Mouse (Mus musculus) bone marrow, adult 2 months (tissue): ENCODE measurements around the gene Map3k5. TPM values are rescaled to one million over a fixed set of nuclear protein-coding genes. Genes with fewer than 3 reads are reported as not detected.

Experiments
- H3K27ac ChIP-seq: fragments of 200-500 bp; 2 replicates; pipeline ENCODE4 v1.5.1; 2012; ENCODE audit warnings: low read depth, mild to moderate bottlenecking, control low read depth, inconsistent platforms, low read length; ENCODE audit not compliant: control insufficient read depth, poor library complexity, insufficient read depth
- H3K4me1 ChIP-seq: fragments of 200-500 bp; 2 replicates; pipeline ENCODE4 v1.6.1; 2011; ENCODE audit warnings: low read length; ENCODE audit not compliant: control insufficient read depth, insufficient read depth
- H3K4me3 ChIP-seq: fragments of 200-500 bp; replicated peaks from 2 replicates; pipeline ENCODE3; 2011; ENCODE audit warnings: mild to moderate bottlenecking, low read depth, low read length, control low read depth; ENCODE audit not compliant: control insufficient read depth
- CTCF ChIP-seq: fragments of 200-500 bp; IDR thresholded peaks from 2 replicates; pipeline ENCODE4 v1.5.1; 2011; ENCODE audit warnings: low read length, control low read depth; ENCODE audit not compliant: control insufficient read depth, insufficient read depth
- POLR2A ChIP-seq: fragments of 200-500 bp; IDR thresholded peaks from 2 replicates; pipeline ENCODE4 v1.6.1; 2011; ENCODE audit warnings: low read depth, mild to moderate bottlenecking, control low read depth, low read length, borderline replicate concordance; ENCODE audit not compliant: control insufficient read depth
- WGBS: fragments of 180-500 bp; shearing (Covaris S2); methylation state at CpG from one replicate; pipeline ENCODE4 v1.1.7; 2018; 5-methylcytosine and 5-hydroxymethylcytosine counted together
- polyA plus RNA-seq: library from polyadenylated mRNA; stranded (reverse); fragments of >200 nt; gene quantifications from 2 replicates; pipeline ENCODE4 v1.2.4, GENCODE M21; 2011; ENCODE audit warnings: low replicate concordance; ENCODE audit not compliant: missing spikeins, insufficient read depth, insufficient read length

Map3k5 gene
- polyA plus RNA-seq, 1 experiment, result 27.0 TPM

GRCm38 (mm10) chr10:20149835-20150355, 215.6 kb downstream of the Map3k5 start:
- peaks cover 2% of the 10 kb centered on the region; the same call in 1 of the 2 replicates for H3K4me1 ChIP-seq
- TF ChIP-seq POLR2A, result no peak
- TF ChIP-seq CTCF, result no peak
- H3K4me3 ChIP-seq, result peak overlapping the region; percentile 56
- whole genome bisulfite sequencing, result 1% methylated on average over 13 of the region's 13 CpGs
- no peak overlapping the region for H3K27ac ChIP-seq

- peaks cover 2% of the 10 kb centered on the region; the same call in 1 of the 2 replicates for H3K4me1 ChIP-seq
- TF ChIP-seq POLR2A (no peak), CTCF (no peak)
- no peak overlapping the region for H3K27ac ChIP-seq
- 57% methylated on average over 1 of the region's 1 CpGs for WGBS
- H3K4me3 ChIP-seq, result no peak overlapping the region
Measured at GRCm38 (mm10) chr10:20152131-20152530, 217.9 kb downstream of the Map3k5 start.

GRCm38 (mm10) chr10:20153507-20153906, 219.2 kb downstream of the Map3k5 start:
- H3K27ac ChIP-seq, result no peak overlapping the region
- WGBS, result 44% methylated on average over 2 of the region's 2 CpGs
- no peak overlapping the region for H3K4me3 ChIP-seq
- TF ChIP-seq CTCF (no peak), POLR2A (no peak)
- peaks cover 2% of the 10 kb centered on the region; the same call in 1 of the 2 replicates for H3K4me1 ChIP-seq

- H3K27ac ChIP-seq, result no peak overlapping the region
- TF ChIP-seq CTCF, result no peak
- TF ChIP-seq POLR2A, result no peak
- no peaks in the 10 kb centered on the region for H3K4me1 ChIP-seq
- 32% methylated on average over 7 of the region's 7 CpGs for WGBS
- no peak overlapping the region for H3K4me3 ChIP-seq
Measured at GRCm38 (mm10) chr10:20155401-20155800, 221.1 kb downstream of the Map3k5 start.

- Histone ChIP-seq H3K4me1 (no peaks in the 10 kb centered on the region; the same call in 1 of the 2 replicates), H3K27ac (no peak overlapping the region), H3K4me3 (no peak overlapping the region)
- TF ChIP-seq POLR2A, result no peak
- WGBS, result 69% methylated on average over 8 of the region's 8 CpGs
Measured at GRCm38 (mm10) chr10:20157021-20157726, 222.9 kb downstream of the Map3k5 start.

GRCm38 (mm10) chr10:20158756-20159155, 224.5 kb downstream of the Map3k5 start:
- no peak for TF ChIP-seq POLR2A
- no peak for TF ChIP-seq CTCF
- WGBS, result 53% methylated on average over 4 of the region's 4 CpGs
- no peak overlapping the region for H3K4me3 ChIP-seq
- H3K4me1 ChIP-seq, result no peaks in the 10 kb centered on the region; the same call in 1 of the 2 replicates
- H3K27ac ChIP-seq, result no peak overlapping the region

GRCm38 (mm10) chr10:20159308-20159707, 225.0 kb downstream of the Map3k5 start:
- TF ChIP-seq POLR2A, result no peak
- no peak for TF ChIP-seq CTCF

GRCm38 (mm10) chr10:20160914-20161313, 226.6 kb downstream of the Map3k5 start:
- WGBS, result 52% methylated on average over 8 of the region's 8 CpGs
- Histone ChIP-seq H3K27ac (no peak overlapping the region), H3K4me3 (no peak overlapping the region), H3K4me1 (no peaks in the 10 kb centered on the region; the same call in 1 of the 2 replicates)
- TF ChIP-seq POLR2A (no peak), CTCF (no peak)

More at GRCm38 (mm10) chr10:20159308-20159707, 225.0 kb downstream of the Map3k5 start:
- H3K4me3 ChIP-seq, result no peak overlapping the region
- H3K4me1 ChIP-seq, result no peaks in the 10 kb centered on the region; the same call in 1 of the 2 replicates
- no peak overlapping the region for H3K27ac ChIP-seq
- 89% methylated on average over 5 of the region's 5 CpGs for WGBS

- TF ChIP-seq CTCF (no peak), POLR2A (no peak)
- no peak overlapping the region for H3K27ac ChIP-seq
- WGBS, result 52% methylated on average over 5 of the region's 5 CpGs
- H3K4me3 ChIP-seq, result no peak overlapping the region
- peaks cover 2% of the 10 kb centered on the region for H3K4me1 ChIP-seq
Measured at GRCm38 (mm10) chr10:20164810-20165209, 230.5 kb downstream of the Map3k5 start.
